Mouse (Mus musculus) urinary bladder, postnatal 25 days (tissue): Measurements from ENCODE around the gene Eef1a2.

ENCODE experiments used
- DNase-seq: peaks from one replicate; pipeline ENCODE4 v3.0.0; 2022; ENCODE audit warnings: low spot score

Eef1a2 gene

GRCm38 (mm10) chr2:181158471-181158870 lies 1.7 kb upstream of the Eef1a2 start:
- no peak for DNase-seq

GRCm38 (mm10) chr2:181157716-181158302 lies 995 bp upstream of the Eef1a2 start:
- no peak for DNase-seq

- no peak for DNase-seq
Observed at GRCm38 (mm10) chr2:181157180-181157579, 366 bp upstream of the Eef1a2 start.

- DNase-seq = no peak
Observed at GRCm38 (mm10) chr2:181155801-181156200, 1.0 kb downstream of the Eef1a2 start.

- DNase-seq = no peak
Observed at GRCm38 (mm10) chr2:181154831-181155415, 1.9 kb downstream of the Eef1a2 start.

GRCm38 (mm10) chr2:181154361-181154760 lies 2.5 kb downstream of the Eef1a2 start:
- no peak for DNase-seq

- peak; percentile 28 for DNase-seq
Observed at GRCm38 (mm10) chr2:181153837-181154236, 3.0 kb downstream of the Eef1a2 start.

GRCm38 (mm10) chr2:181153131-181153530 lies 3.7 kb downstream of the Eef1a2 start:
- DNase-seq = no peak

- no peak for DNase-seq
Observed at GRCm38 (mm10) chr2:181152701-181153100, 4.1 kb downstream of the Eef1a2 start.

- DNase-seq = no peak
Observed at GRCm38 (mm10) chr2:181150281-181150680, 6.5 kb downstream of the Eef1a2 start.

- DNase-seq = no peak
Observed at GRCm38 (mm10) chr2:181148318-181148955, 8.4 kb downstream of the Eef1a2 start.

- no peak for DNase-seq
Observed at GRCm38 (mm10) chr2:181147546-181148317, 9.1 kb downstream of the Eef1a2 start.

- DNase-seq = no peak
Observed at GRCm38 (mm10) chr2:181146976-181147545, 9.8 kb downstream of the Eef1a2 start.

GRCm38 (mm10) chr2:181144675-181145074 lies 12.1 kb downstream of the Eef1a2 start:
- no peak for DNase-seq

GRCm38 (mm10) chr2:181143509-181144276 lies 13.1 kb downstream of the Eef1a2 start:
- DNase-seq = no peak

- no peak for DNase-seq
Observed at GRCm38 (mm10) chr2:181142703-181143135, 14.1 kb downstream of the Eef1a2 start.

GRCm38 (mm10) chr2:181139641-181140193 lies 17.1 kb downstream of the Eef1a2 start:
- DNase-seq = no peak

- DNase-seq = peak; percentile 19
Observed at GRCm38 (mm10) chr2:181136934-181137333, 19.9 kb downstream of the Eef1a2 start.

- no peak for DNase-seq
Observed at GRCm38 (mm10) chr2:181135446-181135818, 21.4 kb downstream of the Eef1a2 start.

- no peak for DNase-seq
Observed at GRCm38 (mm10) chr2:181134591-181135445, 22.0 kb downstream of the Eef1a2 start, which contains the start of gene Kcnq2. Kcnq2 (minus strand) TSS chr2:181135300.
